Mouse (Mus musculus): ENCODE data around the gene Zcchc2. TPM values are rescaled to one million over a fixed set of nuclear protein-coding genes. Genes with fewer than 3 reads are reported as not detected.

Zcchc2 gene
- total RNA-seq, 2 experiments from 2014 or later: 6.1 to 11.4 TPM

- intact Hi-C loops (cut with DNase I): no loop called here
- no peak overlapping the region for H3K27ac ChIP-seq
- TF ChIP-seq CTCF (IDR thresholded peaks at IDR 0.05): no peak
- no peak for DNase-seq
- H3K4me3 ChIP-seq: no peak overlapping the region
Measured at GRCm38 (mm10) chr1:106054978-106055377, 64.8 kb downstream of the Zcchc2 start.

GRCm38 (mm10) chr1:106058355-106058754 lies 68.1 kb downstream of the Zcchc2 start:
- no peak for DNase-seq
- H3K27ac ChIP-seq: no peak overlapping the region
- no peak for TF ChIP-seq CTCF (IDR thresholded peaks at IDR 0.05)
- intact Hi-C loops (cut with DNase I): no loop called here
- H3K4me3 ChIP-seq: no peak overlapping the region

- intact Hi-C loops (cut with DNase I): no loop called here
- no peak for DNase-seq
- no peak overlapping the region for H3K4me3 ChIP-seq
- TF ChIP-seq CTCF (IDR thresholded peaks at IDR 0.05): no peak
- H3K27ac ChIP-seq: no peak overlapping the region
Measured at GRCm38 (mm10) chr1:106059516-106060277, 69.5 kb downstream of the Zcchc2 start.

- intact Hi-C loops (cut with DNase I): no loop called here
- TF ChIP-seq CTCF (IDR thresholded peaks at IDR 0.05): no peak
- H3K27ac ChIP-seq: no peak overlapping the region
- no peak overlapping the region for H3K4me3 ChIP-seq
- DNase-seq: no peak
Measured at GRCm38 (mm10) chr1:106061185-106061910, 71.1 kb downstream of the Zcchc2 start.

GRCm38 (mm10) chr1:106062891-106063590 lies 72.8 kb downstream of the Zcchc2 start:
- intact Hi-C loops (cut with DNase I): no loop called here
- H3K27ac ChIP-seq: no peak overlapping the region
- no peak overlapping the region for H3K4me3 ChIP-seq
- no peak for TF ChIP-seq CTCF (IDR thresholded peaks at IDR 0.05)
- no peak for DNase-seq

- H3K27ac ChIP-seq: no peak overlapping the region
- H3K4me3 ChIP-seq: no peak overlapping the region
- intact Hi-C loops (cut with DNase I): no loop called here
- no peak for DNase-seq
- TF ChIP-seq CTCF (IDR thresholded peaks at IDR 0.05): no peak
Measured at GRCm38 (mm10) chr1:106063591-106064170, 73.5 kb downstream of the Zcchc2 start.

GRCm38 (mm10) chr1:106064291-106064690 lies 74.1 kb downstream of the Zcchc2 start:
- DNase-seq: no peak
- no peak overlapping the region for H3K4me3 ChIP-seq
- intact Hi-C loops (cut with DNase I): no loop called here
- H3K27ac ChIP-seq: no peak overlapping the region
- TF ChIP-seq CTCF (IDR thresholded peaks at IDR 0.05): no peak

GRCm38 (mm10) chr1:106064711-106065110 lies 74.5 kb downstream of the Zcchc2 start:
- intact Hi-C loops (cut with DNase I): no loop called here
- Histone ChIP-seq H3K27ac (no peak overlapping the region), H3K4me3 (no peak overlapping the region)
- TF ChIP-seq CTCF (IDR thresholded peaks at IDR 0.05): no peak
- DNase-seq: no peak

- intact Hi-C loops (cut with DNase I): no loop called here
- Histone ChIP-seq H3K27ac (no peak overlapping the region), H3K4me3 (no peak overlapping the region)
- TF ChIP-seq CTCF (IDR thresholded peaks at IDR 0.05): no peak
- DNase-seq: peak; percentile 23
Measured at GRCm38 (mm10) chr1:106065679-106066078, 75.5 kb downstream of the Zcchc2 start.

GRCm38 (mm10) chr1:106067306-106067705 lies 77.1 kb downstream of the Zcchc2 start:
- intact Hi-C loops (cut with DNase I): no loop called here
- Histone ChIP-seq H3K27ac (no peak overlapping the region), H3K4me3 (no peak overlapping the region)
- DNase-seq: no peak
- no peak for TF ChIP-seq CTCF (IDR thresholded peaks at IDR 0.05)

GRCm38 (mm10) chr1:106069867-106070543 lies 79.8 kb downstream of the Zcchc2 start:
- Histone ChIP-seq H3K4me3 (no peak overlapping the region), H3K27ac (no peak overlapping the region)
- intact Hi-C loops (cut with DNase I): loop anchor here (5.0 kb wide), 1 partner anchor 102 kb away; the partner anchor contains the start of gene Phlpp1
- DNase-seq: no peak
- no peak for TF ChIP-seq CTCF (IDR thresholded peaks at IDR 0.05)

- Histone ChIP-seq H3K4me3 (no peak overlapping the region), H3K27ac (no peak overlapping the region)
- DNase-seq: no peak
- intact Hi-C loops (cut with DNase I): loop anchor here (1.0 to 5.0 kb wide), 2 partner anchors 101 to 324 kb away; partner anchors contain the start of gene Phlpp1
- no peak for TF ChIP-seq CTCF (IDR thresholded peaks at IDR 0.05)
Measured at GRCm38 (mm10) chr1:106070814-106071213, 80.6 kb downstream of the Zcchc2 start.

All from gastrocnemius, adult 2 months (tissue).